Mouse (Mus musculus): Measurements from ENCODE around the gene Trpv2. TPM values are rescaled to one million over a fixed set of nuclear protein-coding genes. Genes with fewer than 3 reads are reported as not detected.
"Not testable (repeated sequence)": the region's sequence is repeated elsewhere in the genome, so short reads cannot be mapped to it uniquely, and the experiment has no call there.

Trpv2 gene
- polyA plus RNA-seq, 1 experiment from 2014 or later = 6.0 TPM

DNA sequence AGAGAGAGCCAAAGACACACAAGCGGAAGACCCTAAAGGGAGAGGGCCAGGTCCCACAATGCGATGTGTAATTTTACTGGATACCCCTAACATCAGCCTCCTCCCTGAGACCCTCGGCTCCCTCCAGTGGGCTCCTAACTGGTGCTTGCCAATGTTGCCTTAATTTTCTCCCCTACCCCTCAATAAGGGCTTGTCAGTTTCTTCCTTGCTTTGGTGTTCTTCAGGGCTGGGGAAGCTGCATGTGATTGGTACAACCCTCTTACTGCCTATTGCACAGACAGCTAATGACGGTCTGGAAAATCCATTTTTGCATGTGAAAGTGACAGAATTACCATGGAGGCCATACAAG is 72.2 kb downstream of the Trpv2 start:
- peak overlapping the region; percentile 79 for H3K4me3 ChIP-seq (ENCODE audit: low read depth, low read length)
- H3K4me2 ChIP-seq (replicated peaks; ENCODE audit: low read depth) = peak overlapping the region; percentile 93
- H3K4me1 ChIP-seq (replicated peaks; ENCODE audit: control insufficient read depth, insufficient read depth, low read length) = peaks cover 24% of the 10 kb centered on the region
- WGBS = 31% methylated on average over 4 of the region's 4 CpGs
- peak overlapping the region; percentile 93 for H3K27ac ChIP-seq (ENCODE audit: low read depth, low read length)
- peak overlapping the region; percentile 22; the same call in 1 of the 2 replicates for H3K9ac ChIP-seq (ENCODE audit: low read depth, low read length)
- no peak for ATAC-seq
- H3K36me3 ChIP-seq (ENCODE audit: control insufficient read depth, insufficient read depth) = peaks cover 3% of the 10 kb centered on the region; the same call in 1 of the 2 replicates
- TF ChIP-seq CTCF (IDR thresholded peaks at IDR 0.05; ENCODE audit: low read depth) = no peak
- no peaks in the 10 kb centered on the region for H3K27me3 ChIP-seq (replicated peaks; ENCODE audit: control insufficient read depth, insufficient read depth, low read length)
- no peaks in the 10 kb centered on the region for H3K9me3 ChIP-seq (ENCODE audit: control insufficient read depth)

DNA sequence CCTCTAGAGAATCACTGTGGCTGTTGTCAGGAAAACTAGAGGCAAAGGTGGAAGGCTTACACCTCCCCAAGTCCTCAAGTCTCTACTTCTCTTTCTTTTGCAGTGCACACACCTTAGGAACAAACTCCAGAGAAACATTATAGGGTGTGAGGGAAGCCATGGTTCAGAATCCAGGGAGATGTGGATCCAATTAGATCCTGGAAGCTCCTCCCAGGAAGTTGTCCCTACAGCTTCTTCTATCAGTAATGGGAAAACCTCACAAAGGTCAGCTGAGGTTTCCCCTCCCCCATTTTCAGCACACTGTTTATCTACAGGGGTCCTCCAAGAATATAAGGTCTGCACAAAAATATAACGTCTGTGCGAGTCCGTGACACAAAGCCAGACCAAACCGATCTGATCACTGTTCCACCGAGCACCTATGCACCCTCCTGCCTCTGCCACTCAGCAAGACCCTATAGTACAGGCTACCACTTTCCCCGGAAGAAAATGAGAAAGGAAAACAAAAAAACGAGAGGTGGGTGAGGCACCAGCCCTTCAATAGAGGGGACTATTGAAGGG is 72.8 kb downstream of the Trpv2 start:
- H3K9me3 ChIP-seq (ENCODE audit: control insufficient read depth) = no peaks in the 10 kb centered on the region
- H3K4me2 ChIP-seq (replicated peaks; ENCODE audit: low read depth) = peak overlapping the region; percentile 93
- peaks cover 7% of the 10 kb centered on the region; the same call in 1 of the 2 replicates for H3K36me3 ChIP-seq (ENCODE audit: control insufficient read depth, insufficient read depth)
- no peak for ATAC-seq
- peak overlapping the region; percentile 93 for H3K27ac ChIP-seq (ENCODE audit: low read depth, low read length)
- peaks cover 18% of the 10 kb centered on the region for H3K4me1 ChIP-seq (replicated peaks; ENCODE audit: control insufficient read depth, insufficient read depth, low read length)
- H3K27me3 ChIP-seq (replicated peaks; ENCODE audit: control insufficient read depth, insufficient read depth, low read length) = no peaks in the 10 kb centered on the region
- peak overlapping the region; percentile 79; the same call in 1 of the 2 replicates for H3K9ac ChIP-seq (ENCODE audit: low read depth, low read length)
- no peak for TF ChIP-seq CTCF (IDR thresholded peaks at IDR 0.05; ENCODE audit: low read depth)
- WGBS = 31% methylated on average over 7 of the region's 7 CpGs
- H3K4me3 ChIP-seq (ENCODE audit: low read depth, low read length) = peak overlapping the region; percentile 79

DNA sequence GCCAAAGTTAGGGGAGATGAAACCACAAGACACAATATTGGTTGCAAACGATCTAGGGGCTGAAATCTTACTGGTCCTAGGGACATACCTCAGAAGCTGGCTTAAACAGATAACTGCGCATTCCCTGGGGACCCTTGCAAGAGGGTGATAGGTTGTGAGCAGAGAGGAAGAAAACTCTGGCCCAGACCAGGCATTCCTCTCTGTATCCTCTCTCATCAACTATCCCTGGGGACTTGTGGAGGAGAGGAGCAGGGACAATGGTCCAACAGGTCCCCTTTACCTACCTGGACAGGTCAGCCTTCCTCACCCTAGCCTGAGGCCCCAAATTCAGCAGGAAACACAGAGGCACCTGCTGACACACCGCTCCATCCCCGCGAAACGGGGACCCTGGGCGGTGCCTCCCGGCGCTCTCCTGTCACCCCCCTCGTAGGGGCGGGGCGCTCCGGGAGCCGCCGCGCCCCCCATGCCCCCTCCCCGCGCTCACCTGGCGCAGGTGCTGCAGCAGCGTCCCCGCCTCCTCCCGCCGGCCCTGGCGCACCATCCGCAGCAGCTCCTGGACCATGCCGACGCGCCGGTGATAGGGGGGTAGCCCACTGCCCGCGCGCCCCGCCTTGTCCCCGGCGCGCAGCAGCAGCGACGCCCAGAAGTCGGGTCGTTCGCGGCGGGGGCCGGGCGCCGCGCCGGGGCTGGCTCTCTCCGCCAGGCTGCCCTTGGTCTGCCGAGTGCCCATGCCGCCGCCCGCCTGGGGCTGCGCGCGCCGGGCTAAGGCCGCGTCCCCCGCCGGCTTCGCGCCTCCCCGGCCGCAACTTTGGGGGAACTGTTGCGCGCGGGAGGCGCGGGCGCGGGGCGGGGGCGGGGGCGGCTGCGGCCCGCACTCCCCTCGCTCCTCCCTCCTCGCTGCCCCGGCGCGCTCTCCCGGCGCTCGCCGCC is 73.6 kb downstream of the Trpv2 start, which contains the start of gene Lrrc75a:
TSS of gene Lrrc75a (minus strand) at position 863 of the 930 bp plus-strand sequence.
- WGBS = under 1% methylated on average over 74 of the region's 86 CpGs
- Histone ChIP-seq H3K27ac (ENCODE audit: low read depth, low read length) (peak within 1 kb of the TSS; percentile 93), H3K4me3 (ENCODE audit: low read depth, low read length) (peak within 1 kb of the TSS; percentile 79), H3K9ac (ENCODE audit: low read depth, low read length) (peak within 1 kb of the TSS; percentile 79), H3K36me3 (ENCODE audit: control insufficient read depth, insufficient read depth) (peaks cover 10% of the 10 kb centered on the region; the same call in 1 of the 2 replicates), H3K4me1 (replicated peaks; ENCODE audit: control insufficient read depth, insufficient read depth, low read length) (peaks cover 13% of the 10 kb centered on the region), H3K27me3 (replicated peaks; ENCODE audit: control insufficient read depth, insufficient read depth, low read length) (no peaks in the 10 kb centered on the region), H3K9me3 (ENCODE audit: control insufficient read depth) (no peaks in the 10 kb centered on the region), H3K4me2 (replicated peaks; ENCODE audit: low read depth) (peak within 1 kb of the TSS; percentile 93)
- no peak for TF ChIP-seq CTCF (IDR thresholded peaks at IDR 0.05; ENCODE audit: low read depth)
- ATAC-seq = peak; percentile 19

DNA sequence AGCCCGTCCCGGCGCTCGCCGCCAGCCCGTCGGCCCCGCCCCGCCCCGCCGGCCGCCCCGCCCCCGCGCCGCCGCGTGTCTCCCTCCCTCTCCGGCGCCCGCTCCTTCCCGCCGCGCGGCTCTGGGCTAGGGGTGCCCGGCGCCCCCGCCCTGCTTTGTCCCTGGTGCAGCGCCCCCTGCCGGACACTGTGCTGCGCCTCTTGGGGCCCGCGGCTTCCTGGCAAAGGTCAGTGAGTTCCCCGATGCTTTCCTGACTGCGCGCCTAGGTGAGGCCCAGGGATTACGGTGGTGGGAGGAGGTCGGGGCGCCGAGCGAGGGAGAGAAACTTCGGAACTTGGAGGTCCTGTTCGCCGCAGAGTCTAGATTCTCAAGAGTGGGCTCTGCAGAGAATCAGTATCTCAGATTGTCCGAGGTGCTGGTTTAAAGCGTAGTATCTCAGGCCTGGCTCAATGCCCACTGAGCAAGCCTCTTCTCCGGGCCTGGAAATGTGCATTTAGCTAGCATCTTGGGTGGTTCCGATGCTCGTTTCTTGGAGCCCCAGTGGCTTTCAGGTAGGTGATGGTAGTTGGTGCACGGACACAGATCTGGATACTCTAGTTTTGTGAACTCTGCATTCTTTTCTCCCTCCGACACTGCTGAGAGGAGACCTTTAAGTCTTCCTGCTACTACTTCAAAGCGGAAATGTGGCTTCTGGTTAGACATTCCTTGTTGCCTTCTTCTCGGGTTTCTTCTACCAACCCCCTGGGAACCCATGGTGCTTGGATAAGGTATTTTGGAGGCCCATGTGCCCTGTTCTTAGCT is 74.5 kb downstream of the Trpv2 start, which contains the start of gene Mmgt2:
TSS of gene Mmgt2 (plus strand) at position 74 of the 801 bp plus-strand sequence.
- peak; percentile 96 for TF ChIP-seq CTCF (IDR thresholded peaks at IDR 0.05; ENCODE audit: low read depth)
- H3K9ac ChIP-seq (ENCODE audit: low read depth, low read length) = peak within 1 kb of the TSS; percentile 79
- peaks cover 13% of the 10 kb centered on the region for H3K4me1 ChIP-seq (replicated peaks; ENCODE audit: control insufficient read depth, insufficient read depth, low read length)
- H3K27ac ChIP-seq (ENCODE audit: low read depth, low read length) = peak within 1 kb of the TSS; percentile 93
- peak; percentile 92 for ATAC-seq
- no peaks in the 10 kb centered on the region for H3K27me3 ChIP-seq (replicated peaks; ENCODE audit: control insufficient read depth, insufficient read depth, low read length)
- H3K36me3 ChIP-seq (ENCODE audit: control insufficient read depth, insufficient read depth) = peaks cover 13% of the 10 kb centered on the region; the same call in 1 of the 2 replicates
- no peaks in the 10 kb centered on the region for H3K9me3 ChIP-seq (ENCODE audit: control insufficient read depth)
- 1% methylated on average over 34 of the region's 53 CpGs for WGBS
- peak within 1 kb of the TSS; percentile 79 for H3K4me3 ChIP-seq (ENCODE audit: low read depth, low read length)
- H3K4me2 ChIP-seq (replicated peaks; ENCODE audit: low read depth) = peak within 1 kb of the TSS; percentile 93

DNA sequence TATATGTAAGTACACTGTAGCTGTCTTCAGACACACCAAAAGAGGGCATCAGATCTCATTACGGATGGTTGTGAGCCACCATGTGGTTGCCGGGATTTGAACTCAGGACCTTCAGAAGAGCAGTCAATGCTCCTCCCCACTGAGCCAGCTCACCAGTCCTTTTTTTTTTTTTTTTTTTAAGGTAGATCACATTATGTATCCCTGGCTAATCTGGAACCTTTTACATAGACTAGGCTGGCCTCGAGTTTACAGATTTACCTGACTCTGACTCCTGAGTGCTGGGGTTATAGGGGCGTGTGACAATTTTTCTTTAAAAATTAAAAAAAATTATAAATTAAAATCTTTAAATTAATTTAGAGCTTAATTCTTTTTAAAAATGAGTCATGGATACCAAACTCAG is 75.5 kb downstream of the Trpv2 start:
- Histone ChIP-seq H3K4me2 (replicated peaks; ENCODE audit: low read depth) (peak overlapping the region; percentile 93), H3K36me3 (ENCODE audit: control insufficient read depth, insufficient read depth) (peaks cover 21% of the 10 kb centered on the region), H3K4me3 (ENCODE audit: low read depth, low read length) (peak overlapping the region; percentile 79; the same call in 1 of the 2 replicates)
- not testable (repeated sequence) for H3K9ac ChIP-seq (ENCODE audit: low read depth, low read length); ATAC-seq; H3K27me3 ChIP-seq (replicated peaks; ENCODE audit: control insufficient read depth, insufficient read depth, low read length); H3K27ac ChIP-seq (ENCODE audit: low read depth, low read length); H3K9me3 ChIP-seq (ENCODE audit: control insufficient read depth); H3K4me1 ChIP-seq (replicated peaks; ENCODE audit: control insufficient read depth, insufficient read depth, low read length)
- WGBS = 64% methylated on average over 4 of the region's 4 CpGs

Other genes starting within 250 kb of the Trpv2 start
- gene Pigl, start 116.0 kb upstream of the Trpv2 start, polyA plus RNA-seq (2015; fragmentation: Nextera tagmentation; extraction: Ambion mirVana) = 8.3 and 8.9 TPM in 2 replicates
- gene Ncor1, start 115.9 kb upstream of the Trpv2 start, polyA plus RNA-seq (2015; fragmentation: Nextera tagmentation; extraction: Ambion mirVana) = 114 and 140 TPM in 2 replicates
- gene Cenpv, start 35.2 kb upstream of the Trpv2 start, polyA plus RNA-seq (2015; fragmentation: Nextera tagmentation; extraction: Ambion mirVana) = 54.9 and 55.2 TPM in 2 replicates
- 2,405 and 2,440 TPM in 2 replicates for gene Ubb, start 23.3 kb upstream of the Trpv2 start, polyA plus RNA-seq (2015; fragmentation: Nextera tagmentation; extraction: Ambion mirVana)
- 31.9 and 32.3 TPM in 2 replicates for gene Lrrc75a, start 74.0 kb downstream of the Trpv2 start, polyA plus RNA-seq (2015; fragmentation: Nextera tagmentation; extraction: Ambion mirVana)
- 62.2 and 67.7 TPM in 2 replicates for gene Mmgt2, start 74.2 kb downstream of the Trpv2 start, polyA plus RNA-seq (2015; fragmentation: Nextera tagmentation; extraction: Ambion mirVana)
- gene Zfp287, start 157.4 kb downstream of the Trpv2 start, polyA plus RNA-seq (2015; fragmentation: Nextera tagmentation; extraction: Ambion mirVana) = 1.5 and 2.3 TPM in 2 replicates
- not detected in 2 replicates for gene Gm10428, start 178.6 kb downstream of the Trpv2 start, polyA plus RNA-seq (2015; fragmentation: Nextera tagmentation; extraction: Ambion mirVana)
- 4.2 and 4.3 TPM in 2 replicates for gene Zfp286, start 215.0 kb downstream of the Trpv2 start, polyA plus RNA-seq (2015; fragmentation: Nextera tagmentation; extraction: Ambion mirVana)
- gene Trim16, start 245.7 kb downstream of the Trpv2 start, polyA plus RNA-seq (2015; fragmentation: Nextera tagmentation; extraction: Ambion mirVana) = 10.8 and 11.5 TPM in 2 replicates

All from intestine, postnatal 0 days (tissue).